Mouse (Mus musculus) midbrain, embryonic 12.5 days (tissue): ENCODE measurements around the gene AL731706.2. TPM values are rescaled to one million over a fixed set of nuclear protein-coding genes. Genes with fewer than 3 reads are reported as not detected.
"Not testable (repeated sequence)": the region's sequence is repeated elsewhere in the genome, so short reads cannot be mapped to it uniquely, and the experiment has no call there.

Experiments
- ATAC-seq: fragments of 200-750 bp; cut with Nextera tagmentation; 2 replicates; pipeline ENCODE4 v1.8.0; 2017; ENCODE audit warnings: low read depth, moderate TSS enrichment, moderate library complexity; ENCODE audit not compliant: low FRiP score
- H3K27ac ChIP-seq: fragments of 300-500 bp; sonication (generic); replicated peaks from 2 replicates; pipeline ENCODE4 v1.5.1; 2016; ENCODE audit warnings: mild to moderate bottlenecking
- H3K27me3 ChIP-seq: fragments of 300-500 bp; sonication (generic); 2 replicates; pipeline ENCODE4 v1.6.1; 2016; ENCODE audit warnings: mild to moderate bottlenecking
- H3K36me3 ChIP-seq: fragments of 300-500 bp; sonication (generic); 2 replicates; pipeline ENCODE4 v1.6.1; 2016
- H3K4me1 ChIP-seq: fragments of 300-500 bp; sonication (generic); 2 replicates; pipeline ENCODE4 v1.6.1; 2016
- H3K4me2 ChIP-seq: fragments of 300-500 bp; sonication (generic); replicated peaks from 2 replicates; pipeline ENCODE4 v1.6.1; 2016; ENCODE audit warnings: mild to moderate bottlenecking, moderate library complexity
- H3K4me3 ChIP-seq: fragments of 300-500 bp; sonication (generic); 2 replicates; pipeline ENCODE4 v1.5.1; 2016; ENCODE audit warnings: mild to moderate bottlenecking
- H3K9ac ChIP-seq: fragments of 300-500 bp; sonication (generic); replicated peaks from 2 replicates; pipeline ENCODE4 v1.6.1; 2016; ENCODE audit warnings: mild to moderate bottlenecking, moderate library complexity
- H3K9me3 ChIP-seq: fragments of 300-500 bp; sonication (generic); 2 replicates; pipeline ENCODE4 v1.6.1; 2016; ENCODE audit warnings: mild to moderate bottlenecking
- WGBS: fragments of 180-500 bp; shearing (Covaris S2); methylation state at CpG from one replicate; pipeline ENCODE4 v1.1.7; 2016; 5-methylcytosine and 5-hydroxymethylcytosine counted together
- polyA plus RNA-seq: library from polyadenylated mRNA; unstranded; fragments of >200 nt; fragmentation: Nextera tagmentation; extraction: Ambion mirVana; gene quantifications from 2 replicates; pipeline ENCODE4 v1.2.1, GENCODE M21; 2016

AL731706.2 gene
- polyA plus RNA-seq, 1 experiment from 2014 or later: 11.3 TPM

- ATAC-seq: peak; percentile 97
- Histone ChIP-seq H3K36me3 (no peaks in the 10 kb centered on the region), H3K27ac (peak within 1 kb of the TSS; percentile 88), H3K4me2 (peak within 1 kb of the TSS; percentile 51), H3K4me1 (peaks cover 8% of the 10 kb centered on the region), H3K9me3 (no peaks in the 10 kb centered on the region), H3K27me3 (no peaks in the 10 kb centered on the region), H3K9ac (peak within 1 kb of the TSS; percentile 87), H3K4me3 (peak within 1 kb of the TSS; percentile 83)
- under 1% methylated on average over 49 of the region's 49 CpGs for WGBS
Measured at GRCm38 (mm10) chr2:136891068-136891950, 5.8 kb upstream of the AL731706.2 start, which contains the start of the genes Slx4ip, AL731706.1 and Mkks. TSS of gene Slx4ip (plus strand) at chr2:136891218. TSS of gene AL731706.1 (minus strand) at chr2:136891389. TSS of gene Mkks (minus strand) at chr2:136891389.

- Histone ChIP-seq H3K27ac (peak overlapping the region; percentile 88), H3K9ac (peak overlapping the region; percentile 87), H3K4me3 (peak overlapping the region; percentile 83), H3K4me2 (peak overlapping the region; percentile 46)
- H3K9me3 ChIP-seq, H3K36me3 ChIP-seq, H3K27me3 ChIP-seq, H3K4me1 ChIP-seq: not testable (repeated sequence)
- WGBS: 7% methylated on average over 15 of the region's 15 CpGs
- ATAC-seq: peak; percentile 67
Measured at GRCm38 (mm10) chr2:136890716-136891067, 5.2 kb upstream of the AL731706.2 start.

GRCm38 (mm10) chr2:136886846-136887245, 1.4 kb upstream of the AL731706.2 start:
- no peaks in the 10 kb centered on the region for H3K27me3 ChIP-seq
- H3K4me3 ChIP-seq: no peak overlapping the region
- H3K27ac ChIP-seq: no peak overlapping the region
- WGBS: 73% methylated on average over 4 of the region's 4 CpGs
- H3K4me1 ChIP-seq: no peaks in the 10 kb centered on the region
- no peaks in the 10 kb centered on the region for H3K9me3 ChIP-seq
- no peak overlapping the region for H3K9ac ChIP-seq
- no peak overlapping the region for H3K4me2 ChIP-seq
- H3K36me3 ChIP-seq: peaks cover 18% of the 10 kb centered on the region
- no peak for ATAC-seq

- peak; percentile 65 for ATAC-seq
- H3K4me1 ChIP-seq: peaks cover 21% of the 10 kb centered on the region
- no peak overlapping the region for H3K4me2 ChIP-seq
- 8% methylated on average over 5 of the region's 5 CpGs for WGBS
- peak overlapping the region; percentile 25 for H3K27ac ChIP-seq
- H3K27me3 ChIP-seq: no peaks in the 10 kb centered on the region
- H3K36me3 ChIP-seq: no peaks in the 10 kb centered on the region
- H3K9me3 ChIP-seq: no peaks in the 10 kb centered on the region
- H3K9ac ChIP-seq: no peak overlapping the region
- no peak overlapping the region for H3K4me3 ChIP-seq
Measured at GRCm38 (mm10) chr2:136854543-136855388, 30.7 kb downstream of the AL731706.2 start.

GRCm38 (mm10) chr2:136850366-136850765, 35.1 kb downstream of the AL731706.2 start:
- H3K4me2 ChIP-seq: no peak overlapping the region
- WGBS: 75% methylated on average over 3 of the region's 3 CpGs
- no peak overlapping the region for H3K9ac ChIP-seq
- H3K9me3 ChIP-seq: no peaks in the 10 kb centered on the region
- no peak for ATAC-seq
- no peaks in the 10 kb centered on the region for H3K36me3 ChIP-seq
- no peak overlapping the region for H3K27ac ChIP-seq
- H3K27me3 ChIP-seq: no peaks in the 10 kb centered on the region
- H3K4me3 ChIP-seq: no peak overlapping the region
- peaks cover 19% of the 10 kb centered on the region for H3K4me1 ChIP-seq

GRCm38 (mm10) chr2:136837994-136838393, 47.5 kb downstream of the AL731706.2 start:
- Histone ChIP-seq H3K9me3 (no peaks in the 10 kb centered on the region), H3K4me2 (no peak overlapping the region), H3K4me1 (no peaks in the 10 kb centered on the region), H3K9ac (no peak overlapping the region), H3K4me3 (no peak overlapping the region), H3K27ac (no peak overlapping the region), H3K27me3 (no peaks in the 10 kb centered on the region), H3K36me3 (no peaks in the 10 kb centered on the region)
- 42% methylated on average over 1 of the region's 1 CpGs for WGBS
- no peak for ATAC-seq

- H3K27ac ChIP-seq: no peak overlapping the region
- H3K9me3 ChIP-seq: no peaks in the 10 kb centered on the region
- H3K36me3 ChIP-seq: no peaks in the 10 kb centered on the region
- H3K4me3 ChIP-seq: no peak overlapping the region
- no peak for ATAC-seq
- WGBS: 61% methylated on average over 3 of the region's 3 CpGs
- no peak overlapping the region for H3K4me2 ChIP-seq
- H3K9ac ChIP-seq: no peak overlapping the region
- no peaks in the 10 kb centered on the region for H3K27me3 ChIP-seq
- H3K4me1 ChIP-seq: no peaks in the 10 kb centered on the region
Measured at GRCm38 (mm10) chr2:136835882-136836281, 49.6 kb downstream of the AL731706.2 start.

Other genes starting within 250 kb of the AL731706.2 start
- 37.0 and 47.6 TPM in 2 replicates for gene Snap25, start 172.2 kb downstream of the AL731706.2 start, polyA plus RNA-seq
- 13.2 and 13.8 TPM in 2 replicates for gene Slx4ip, start 5.5 kb upstream of the AL731706.2 start, polyA plus RNA-seq
- 19.5 and 22.5 TPM in 2 replicates for gene AL731706.1, start 5.7 kb upstream of the AL731706.2 start, polyA plus RNA-seq
- gene Mkks, start 5.7 kb upstream of the AL731706.2 start, polyA plus RNA-seq: 13.5 and 17.4 TPM in 2 replicates
- gene Jag1, start 231.0 kb upstream of the AL731706.2 start, polyA plus RNA-seq: 51.2 and 53.0 TPM in 2 replicates